Mouse (Mus musculus): ENCODE measurements at regions not wholly inside any gene's neighbourhood (a gene's known extent, or its start where the extent isn't known, plus 50 kb on each side); places are given as distances from the start of the nearest gene placed in this dataset.

DNA sequence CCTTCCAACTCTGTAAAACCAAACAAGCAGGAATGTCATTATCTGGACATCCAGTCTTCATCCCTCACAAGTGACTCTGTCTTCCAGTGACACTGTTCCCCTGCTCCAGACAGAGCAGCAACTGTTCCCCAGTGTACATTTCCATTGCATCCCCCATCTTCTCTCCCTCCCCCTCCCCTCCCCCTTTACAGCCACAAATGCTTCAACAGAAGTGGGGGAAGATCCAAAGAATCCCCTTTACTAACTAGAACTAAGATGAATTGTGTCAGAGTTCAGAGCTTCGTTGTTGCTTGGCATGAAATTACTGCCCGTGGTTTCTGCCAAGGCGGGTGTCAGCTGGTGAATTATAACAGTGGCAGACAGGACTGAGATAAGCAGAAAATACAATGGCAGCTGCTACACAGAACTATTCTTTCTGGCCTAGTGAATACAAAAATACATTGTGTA, 673.7 kb upstream of the Marcks start:
- H3K4me2 ChIP-seq (ENCODE audit: low read depth, low read length), result no peak overlapping the region
- H3K4me3 ChIP-seq (ENCODE audit: low read length), result no peak overlapping the region
- no peaks in the 10 kb centered on the region for H3K27me3 ChIP-seq (replicated peaks; ENCODE audit: control insufficient read depth, insufficient read depth, low read length)
- no peak for ATAC-seq
- H3K9ac ChIP-seq (ENCODE audit: low read depth, low read length), result no peak overlapping the region
- WGBS, result 28% methylated on average over 3 of the region's 3 CpGs
- H3K36me3 ChIP-seq (ENCODE audit: control insufficient read depth, insufficient read depth, low read length), result no peaks in the 10 kb centered on the region
- H3K4me1 ChIP-seq (ENCODE audit: control insufficient read depth, insufficient read depth, low read length), result no peaks in the 10 kb centered on the region
- H3K9me3 ChIP-seq (ENCODE audit: control insufficient read depth, low read length), result no peaks in the 10 kb centered on the region
- H3K27ac ChIP-seq (ENCODE audit: low read length), result no peak overlapping the region

DNA sequence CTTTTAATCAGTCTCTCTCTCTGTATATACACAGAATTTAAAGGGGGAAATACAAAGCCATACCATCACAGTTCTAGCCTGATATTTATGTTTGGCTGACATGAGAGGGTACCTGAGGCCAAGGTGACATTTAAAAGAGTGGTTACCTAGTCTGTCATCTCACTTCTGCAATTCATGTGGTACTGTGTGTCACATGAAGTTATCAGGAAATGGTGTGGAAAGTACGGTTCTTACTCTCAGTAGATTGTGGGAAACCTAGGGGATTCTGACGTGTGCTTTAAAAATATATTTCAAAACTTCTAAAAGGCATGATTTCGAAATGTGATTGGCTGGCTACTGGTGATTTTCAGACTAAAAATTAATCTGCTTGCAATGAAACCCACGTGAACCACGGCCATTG, 673.1 kb upstream of the Marcks start:
- Histone ChIP-seq H3K36me3 (ENCODE audit: control insufficient read depth, insufficient read depth, low read length) (no peaks in the 10 kb centered on the region), H3K4me3 (ENCODE audit: low read length) (no peak overlapping the region), H3K9ac (ENCODE audit: low read depth, low read length) (no peak overlapping the region), H3K4me1 (ENCODE audit: control insufficient read depth, insufficient read depth, low read length) (no peaks in the 10 kb centered on the region), H3K27ac (ENCODE audit: low read length) (no peak overlapping the region), H3K27me3 (replicated peaks; ENCODE audit: control insufficient read depth, insufficient read depth, low read length) (no peaks in the 10 kb centered on the region), H3K9me3 (ENCODE audit: control insufficient read depth, low read length) (no peaks in the 10 kb centered on the region), H3K4me2 (ENCODE audit: low read depth, low read length) (no peak overlapping the region)
- 77% methylated on average over 5 of the region's 5 CpGs for WGBS
- no peak for ATAC-seq

DNA sequence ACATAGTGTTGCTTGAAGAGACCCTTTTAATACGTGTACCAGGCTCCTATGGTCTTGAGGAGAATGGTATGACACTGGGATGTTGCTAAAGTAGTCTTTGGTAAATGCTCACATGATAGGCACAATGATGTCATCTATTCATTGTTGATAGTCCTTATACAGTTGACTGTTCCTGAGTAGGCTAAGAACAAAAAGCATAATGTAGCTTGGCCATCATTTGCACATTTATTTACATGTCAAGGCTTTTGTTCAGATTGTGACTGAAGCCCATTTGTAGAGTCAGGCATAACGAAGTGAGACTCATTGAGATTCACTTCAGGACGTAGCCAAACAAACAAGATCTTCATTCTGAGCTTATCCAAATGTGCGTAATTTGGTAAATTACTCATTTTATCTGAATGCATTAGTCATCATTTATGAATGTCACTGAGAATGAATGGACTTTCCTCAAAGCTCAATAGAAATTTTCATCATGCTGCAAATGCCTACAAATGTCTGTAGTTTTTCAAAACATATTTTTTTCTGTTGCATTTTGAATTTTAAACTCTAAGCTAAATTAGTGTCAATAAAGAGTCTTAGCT, 664.6 kb upstream of the Marcks start:
- H3K27ac ChIP-seq (ENCODE audit: low read length), result no peak overlapping the region
- no peak overlapping the region for H3K4me3 ChIP-seq (ENCODE audit: low read length)
- H3K9me3 ChIP-seq (ENCODE audit: control insufficient read depth, low read length), result no peaks in the 10 kb centered on the region
- ATAC-seq, result no peak
- 76% methylated on average over 4 of the region's 4 CpGs for WGBS
- no peak overlapping the region for H3K9ac ChIP-seq (ENCODE audit: low read depth, low read length)
- no peaks in the 10 kb centered on the region for H3K36me3 ChIP-seq (ENCODE audit: control insufficient read depth, insufficient read depth, low read length)
- H3K4me2 ChIP-seq (ENCODE audit: low read depth, low read length), result no peak overlapping the region
- H3K27me3 ChIP-seq (replicated peaks; ENCODE audit: control insufficient read depth, insufficient read depth, low read length), result no peaks in the 10 kb centered on the region
- no peaks in the 10 kb centered on the region for H3K4me1 ChIP-seq (ENCODE audit: control insufficient read depth, insufficient read depth, low read length)

DNA sequence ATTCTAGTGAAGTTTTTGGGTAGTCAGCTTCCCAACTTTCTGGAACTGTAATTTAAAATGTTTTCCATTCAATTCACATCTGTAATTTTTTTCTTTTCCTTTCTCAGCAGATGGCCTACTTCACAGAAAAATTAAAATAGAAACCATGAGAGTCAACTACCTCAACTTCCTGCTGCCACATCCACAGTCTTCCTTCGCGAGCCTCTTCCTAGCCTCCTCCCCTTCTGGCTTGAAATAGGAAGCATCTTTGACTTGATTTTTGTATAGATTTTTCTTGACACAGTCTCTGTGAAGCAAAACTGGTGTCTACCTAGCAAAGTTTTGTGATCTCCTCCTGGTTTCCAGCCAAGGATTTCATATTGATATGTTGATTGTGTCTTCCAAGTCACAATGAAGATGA, 660.7 kb upstream of the Marcks start:
- ATAC-seq, result no peak
- Histone ChIP-seq H3K27ac (ENCODE audit: low read length) (no peak overlapping the region), H3K27me3 (replicated peaks; ENCODE audit: control insufficient read depth, insufficient read depth, low read length) (no peaks in the 10 kb centered on the region), H3K4me2 (ENCODE audit: low read depth, low read length) (no peak overlapping the region), H3K9ac (ENCODE audit: low read depth, low read length) (no peak overlapping the region), H3K4me3 (ENCODE audit: low read length) (no peak overlapping the region), H3K36me3 (ENCODE audit: control insufficient read depth, insufficient read depth, low read length) (no peaks in the 10 kb centered on the region), H3K4me1 (ENCODE audit: control insufficient read depth, insufficient read depth, low read length) (no peaks in the 10 kb centered on the region), H3K9me3 (ENCODE audit: control insufficient read depth, low read length) (no peaks in the 10 kb centered on the region)
- WGBS, result 66% methylated on average over 2 of the region's 2 CpGs

DNA sequence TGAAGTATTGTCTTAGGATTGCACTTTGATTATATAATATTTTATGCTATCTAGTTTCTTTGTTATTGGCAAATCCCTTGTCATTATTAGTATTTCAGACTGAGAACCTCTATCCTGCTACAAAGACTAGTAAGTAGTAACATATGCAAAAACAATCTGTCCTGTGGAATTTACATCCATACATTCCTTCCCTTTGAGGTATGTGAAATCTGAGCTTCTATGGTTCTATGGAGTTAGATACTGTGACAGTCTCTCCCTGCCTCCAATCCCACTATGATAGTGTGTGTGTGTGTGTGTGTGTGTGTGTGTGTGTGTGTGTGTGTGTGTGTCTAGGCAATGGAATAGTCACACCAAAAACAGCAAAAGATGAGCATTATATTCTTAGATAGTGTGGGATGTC, 659.6 kb upstream of the Marcks start:
- ATAC-seq, result no peak
- Histone ChIP-seq H3K36me3 (ENCODE audit: control insufficient read depth, insufficient read depth, low read length) (no peaks in the 10 kb centered on the region), H3K27me3 (replicated peaks; ENCODE audit: control insufficient read depth, insufficient read depth, low read length) (no peaks in the 10 kb centered on the region), H3K27ac (ENCODE audit: low read length) (no peak overlapping the region), H3K9ac (ENCODE audit: low read depth, low read length) (no peak overlapping the region), H3K4me2 (ENCODE audit: low read depth, low read length) (no peak overlapping the region), H3K4me1 (ENCODE audit: control insufficient read depth, insufficient read depth, low read length) (no peaks in the 10 kb centered on the region), H3K9me3 (ENCODE audit: control insufficient read depth, low read length) (no peaks in the 10 kb centered on the region), H3K4me3 (ENCODE audit: low read length) (no peak overlapping the region)

DNA sequence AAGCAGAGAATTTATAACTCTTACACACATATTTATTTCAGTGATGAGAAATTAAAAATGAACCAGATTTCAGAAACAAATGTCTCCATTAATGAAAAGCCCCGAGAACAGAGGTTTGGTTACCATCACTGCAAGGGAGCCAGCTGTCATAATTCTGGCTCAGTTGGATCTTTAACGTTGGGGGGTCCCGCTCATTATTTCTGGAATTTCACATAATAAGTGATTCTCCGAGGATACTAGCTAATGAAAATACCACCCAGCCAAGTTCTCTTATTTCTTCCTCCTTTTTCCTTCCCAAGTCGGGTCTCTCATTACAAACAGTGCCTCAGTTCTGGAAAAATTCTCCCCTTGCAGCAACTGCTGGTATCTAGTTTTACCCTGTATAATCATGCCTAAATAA, 659.0 kb upstream of the Marcks start:
- Histone ChIP-seq H3K36me3 (ENCODE audit: control insufficient read depth, insufficient read depth, low read length) (no peaks in the 10 kb centered on the region), H3K27ac (ENCODE audit: low read length) (no peak overlapping the region), H3K4me3 (ENCODE audit: low read length) (no peak overlapping the region), H3K9ac (ENCODE audit: low read depth, low read length) (no peak overlapping the region), H3K27me3 (replicated peaks; ENCODE audit: control insufficient read depth, insufficient read depth, low read length) (no peaks in the 10 kb centered on the region), H3K9me3 (ENCODE audit: control insufficient read depth, low read length) (no peaks in the 10 kb centered on the region), H3K4me2 (ENCODE audit: low read depth, low read length) (no peak overlapping the region), H3K4me1 (ENCODE audit: control insufficient read depth, insufficient read depth, low read length) (no peaks in the 10 kb centered on the region)
- no peak for ATAC-seq
- 48% methylated on average over 5 of the region's 5 CpGs for WGBS

DNA sequence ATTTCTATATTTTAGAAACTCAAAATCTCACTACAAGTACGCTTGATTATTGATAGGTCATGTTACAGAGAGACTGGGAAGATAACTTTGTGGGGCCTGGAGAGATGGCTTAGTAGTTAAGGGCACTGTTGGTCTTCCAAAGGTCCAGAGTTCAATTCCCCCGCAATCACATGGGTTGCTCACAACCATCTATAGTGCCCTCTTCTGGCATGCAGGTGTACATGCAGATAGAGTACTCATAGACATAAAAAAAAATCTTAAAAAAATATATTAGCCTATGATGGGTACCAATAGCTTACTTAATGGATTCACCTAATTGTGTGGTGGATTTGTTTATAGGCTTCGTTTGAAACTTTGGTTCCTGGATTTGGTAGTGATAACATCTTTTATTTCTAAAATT, 654.2 kb upstream of the Marcks start:
- H3K4me1 ChIP-seq (ENCODE audit: control insufficient read depth, insufficient read depth, low read length), result no peaks in the 10 kb centered on the region
- no peak overlapping the region for H3K9ac ChIP-seq (ENCODE audit: low read depth, low read length)
- no peak overlapping the region for H3K4me2 ChIP-seq (ENCODE audit: low read depth, low read length)
- H3K4me3 ChIP-seq (ENCODE audit: low read length), result no peak overlapping the region
- no peaks in the 10 kb centered on the region for H3K9me3 ChIP-seq (ENCODE audit: control insufficient read depth, low read length)
- no peak overlapping the region for H3K27ac ChIP-seq (ENCODE audit: low read length)
- H3K27me3 ChIP-seq (replicated peaks; ENCODE audit: control insufficient read depth, insufficient read depth, low read length), result no peaks in the 10 kb centered on the region
- 71% methylated on average over 3 of the region's 3 CpGs for WGBS
- H3K36me3 ChIP-seq (ENCODE audit: control insufficient read depth, insufficient read depth, low read length), result no peaks in the 10 kb centered on the region
- no peak for ATAC-seq

DNA sequence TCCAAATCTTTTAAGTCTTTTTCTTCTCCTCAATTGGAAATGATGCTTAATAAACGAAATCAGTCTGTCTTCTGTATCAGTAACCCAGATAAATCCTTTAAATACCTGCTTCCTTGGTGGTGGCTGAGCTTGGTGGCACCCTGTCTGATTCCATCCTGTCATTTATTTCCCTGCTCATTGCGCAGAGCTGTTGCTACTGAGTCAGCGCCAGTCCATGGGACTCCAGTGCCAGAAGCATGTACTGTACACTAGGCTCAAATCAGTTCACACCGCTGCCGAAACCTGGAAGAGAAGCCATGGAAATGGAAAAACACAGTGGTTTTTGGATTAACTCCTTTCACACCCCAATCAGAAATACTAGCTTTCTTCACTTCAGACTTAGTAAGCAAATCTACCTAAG, 649.3 kb upstream of the Marcks start:
- H3K27me3 ChIP-seq (replicated peaks; ENCODE audit: control insufficient read depth, insufficient read depth, low read length), result no peaks in the 10 kb centered on the region
- H3K9ac ChIP-seq (ENCODE audit: low read depth, low read length), result no peak overlapping the region
- H3K36me3 ChIP-seq (ENCODE audit: control insufficient read depth, insufficient read depth, low read length), result no peaks in the 10 kb centered on the region
- H3K4me1 ChIP-seq (ENCODE audit: control insufficient read depth, insufficient read depth, low read length), result no peaks in the 10 kb centered on the region
- 85% methylated on average over 5 of the region's 5 CpGs for WGBS
- H3K27ac ChIP-seq (ENCODE audit: low read length), result no peak overlapping the region
- no peak overlapping the region for H3K4me2 ChIP-seq (ENCODE audit: low read depth, low read length)
- H3K4me3 ChIP-seq (ENCODE audit: low read length), result no peak overlapping the region
- ATAC-seq, result no peak
- H3K9me3 ChIP-seq (ENCODE audit: control insufficient read depth, low read length), result no peaks in the 10 kb centered on the region

DNA sequence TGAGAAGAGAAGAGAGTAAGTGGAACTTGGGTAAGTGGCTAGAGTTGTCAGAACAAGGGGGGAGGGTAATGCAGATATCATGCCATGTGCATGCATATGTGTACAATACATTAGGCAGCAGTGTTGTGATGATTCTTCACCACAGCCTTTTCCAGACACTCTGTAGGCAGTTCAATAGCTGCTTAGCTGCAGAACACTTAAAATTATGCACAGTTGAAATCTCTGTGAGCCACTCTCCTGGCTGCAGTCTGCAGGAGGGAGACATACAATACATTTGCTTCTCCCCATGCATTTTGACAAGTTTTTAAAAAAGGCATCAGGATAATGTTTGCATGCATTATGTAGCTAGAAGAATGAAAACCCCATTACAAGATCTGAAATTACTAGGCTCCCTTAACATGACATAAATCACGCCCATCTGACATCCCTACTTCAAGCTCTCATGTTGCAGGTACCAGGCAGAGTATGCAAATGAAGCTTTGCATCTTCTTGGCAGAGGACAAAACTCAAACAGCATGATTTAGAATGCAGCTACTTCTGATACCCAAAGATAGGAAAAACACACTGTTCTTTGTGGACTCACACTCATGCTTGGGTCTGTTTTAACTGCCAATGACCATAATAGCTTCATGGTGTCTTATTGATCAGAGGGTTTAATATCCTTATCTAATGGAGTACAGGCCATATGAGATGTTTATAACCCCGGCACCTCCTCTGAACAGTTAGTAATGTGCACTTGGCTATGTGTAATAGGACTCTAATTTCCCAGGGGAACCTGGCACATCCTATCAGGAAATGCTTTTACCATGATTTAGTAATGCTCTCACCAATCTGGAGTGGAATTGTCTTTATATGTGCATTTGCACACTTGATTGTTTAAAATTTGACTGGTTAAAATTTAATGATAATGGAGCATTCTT, 640.9 kb upstream of the Marcks start:
- Histone ChIP-seq H3K27me3 (replicated peaks; ENCODE audit: control insufficient read depth, insufficient read depth, low read length) (no peaks in the 10 kb centered on the region), H3K4me2 (ENCODE audit: low read depth, low read length) (no peak overlapping the region), H3K27ac (ENCODE audit: low read length) (no peak overlapping the region), H3K4me3 (ENCODE audit: low read length) (no peak overlapping the region), H3K36me3 (ENCODE audit: control insufficient read depth, insufficient read depth, low read length) (no peaks in the 10 kb centered on the region), H3K9me3 (ENCODE audit: control insufficient read depth, low read length) (no peaks in the 10 kb centered on the region), H3K4me1 (ENCODE audit: control insufficient read depth, insufficient read depth, low read length) (no peaks in the 10 kb centered on the region), H3K9ac (ENCODE audit: low read depth, low read length) (no peak overlapping the region)
- ATAC-seq, result no peak
- WGBS, result 61% methylated on average over 2 of the region's 2 CpGs

All from intestine, embryonic 16.5 days (tissue).